Mouse (Mus musculus) heart, embryonic 11.5 days (tissue): ENCODE data around the gene Agt. TPM values are rescaled to one million over a fixed set of nuclear protein-coding genes. Genes with fewer than 3 reads are reported as not detected.

Experiments
- ATAC-seq: fragments of 200-750 bp; cut with Nextera tagmentation; replicated peaks from 2 replicates; pipeline ENCODE4 v1.8.0; 2017; ENCODE audit warnings: moderate library complexity; ENCODE audit not compliant: insufficient number of reproducible peaks, low FRiP score, low TSS enrichment
- H3K27ac ChIP-seq: fragments of 300-500 bp; sonication (generic); 2 replicates; pipeline ENCODE4 v1.5.1; 2014; ENCODE audit warnings: mild to moderate bottlenecking, low read depth, low read length
- H3K27me3 ChIP-seq: fragments of 300-500 bp; sonication (generic); 2 replicates; pipeline ENCODE4 v1.6.1; 2014; ENCODE audit warnings: mild to moderate bottlenecking, low read length, mixed read lengths; ENCODE audit not compliant: control insufficient read depth, insufficient read depth
- H3K36me3 ChIP-seq: fragments of 300-500 bp; sonication (generic); 2 replicates; pipeline ENCODE4 v1.6.1; 2014; ENCODE audit warnings: mild to moderate bottlenecking, low read length, moderate library complexity, mixed read lengths; ENCODE audit not compliant: control insufficient read depth, insufficient read depth
- H3K4me1 ChIP-seq: fragments of 300-500 bp; sonication (generic); 2 replicates; pipeline ENCODE4 v1.6.1; 2014; ENCODE audit warnings: low read length; ENCODE audit not compliant: control insufficient read depth, insufficient read depth
- H3K4me2 ChIP-seq: fragments of 300-500 bp; sonication (generic); 2 replicates; pipeline ENCODE4 v1.6.1; 2014; ENCODE audit warnings: mild to moderate bottlenecking, moderate library complexity
- H3K4me3 ChIP-seq: fragments of 300-500 bp; sonication (generic); 2 replicates; pipeline ENCODE4 v1.5.1; 2014; ENCODE audit warnings: low read depth, low read length
- H3K9ac ChIP-seq: fragments of 300-500 bp; sonication (generic); 2 replicates; pipeline ENCODE4 v1.6.1; 2014; ENCODE audit warnings: mild to moderate bottlenecking, low read depth, low read length, moderate library complexity
- H3K9me3 ChIP-seq: fragments of 300-500 bp; sonication (generic); replicated peaks from 2 replicates; pipeline ENCODE4 v1.6.1; 2016; ENCODE audit warnings: low read length; ENCODE audit not compliant: control insufficient read depth
- WGBS: fragments of 180-500 bp; shearing (Covaris S2); extraction: QIAGEN DNeasy Blood & Tissue Kit; methylation state at CpG from one replicate; pipeline ENCODE4 v1.1.7; 2014; ENCODE audit not compliant: insufficient replicate concordance; 5-methylcytosine and 5-hydroxymethylcytosine counted together
- polyA plus RNA-seq: library from polyadenylated mRNA; unstranded; fragments of >200 nt; fragmentation: Nextera tagmentation; extraction: Ambion mirVana; gene quantifications from 2 replicates; pipeline ENCODE4 v1.2.1, GENCODE M21; 2014

The Agt gene
- polyA plus RNA-seq, 1 experiment from 2014 or later, result 0.59 TPM

- ATAC-seq, result no peak
- H3K36me3 ChIP-seq, result peaks cover 49% of the 10 kb centered on the region
- no peaks in the 10 kb centered on the region for H3K9me3 ChIP-seq
- no peak overlapping the region for H3K4me2 ChIP-seq
- WGBS, result 48% methylated on average over 11 of the region's 11 CpGs
- no peaks in the 10 kb centered on the region for H3K27me3 ChIP-seq
- no peak overlapping the region for H3K4me3 ChIP-seq
- no peak overlapping the region for H3K9ac ChIP-seq
- no peak overlapping the region for H3K27ac ChIP-seq
- H3K4me1 ChIP-seq, result no peaks in the 10 kb centered on the region
Measured at GRCm38 (mm10) chr8:124547269-124547668, 22.2 kb downstream of the Agt start.

GRCm38 (mm10) chr8:124546815-124547214, 22.7 kb downstream of the Agt start:
- ATAC-seq, result no peak
- Histone ChIP-seq H3K4me3 (no peak overlapping the region), H3K4me2 (no peak overlapping the region), H3K27me3 (no peaks in the 10 kb centered on the region), H3K27ac (no peak overlapping the region), H3K9ac (no peak overlapping the region), H3K36me3 (peaks cover 46% of the 10 kb centered on the region), H3K4me1 (no peaks in the 10 kb centered on the region), H3K9me3 (no peaks in the 10 kb centered on the region)
- WGBS, result 60% methylated on average over 7 of the region's 7 CpGs

GRCm38 (mm10) chr8:124546371-124546770, 23.1 kb downstream of the Agt start:
- Histone ChIP-seq H3K9me3 (no peaks in the 10 kb centered on the region), H3K27ac (no peak overlapping the region), H3K9ac (no peak overlapping the region), H3K27me3 (no peaks in the 10 kb centered on the region), H3K36me3 (peaks cover 44% of the 10 kb centered on the region), H3K4me1 (no peaks in the 10 kb centered on the region), H3K4me2 (no peak overlapping the region), H3K4me3 (no peak overlapping the region)
- no peak for ATAC-seq
- 77% methylated on average over 6 of the region's 6 CpGs for WGBS

- Histone ChIP-seq H3K36me3 (peaks cover 33% of the 10 kb centered on the region), H3K27me3 (no peaks in the 10 kb centered on the region), H3K9me3 (no peaks in the 10 kb centered on the region), H3K4me1 (no peaks in the 10 kb centered on the region), H3K4me3 (no peak overlapping the region), H3K9ac (no peak overlapping the region), H3K4me2 (no peak overlapping the region), H3K27ac (no peak overlapping the region)
- WGBS, result 97% methylated on average over 5 of the region's 5 CpGs
- no peak for ATAC-seq
Measured at GRCm38 (mm10) chr8:124543272-124543671, 26.2 kb downstream of the Agt start.

- Histone ChIP-seq H3K4me1 (no peaks in the 10 kb centered on the region), H3K36me3 (peaks cover 40% of the 10 kb centered on the region), H3K4me2 (no peak overlapping the region), H3K27me3 (no peaks in the 10 kb centered on the region), H3K27ac (no peak overlapping the region), H3K9ac (no peak overlapping the region), H3K9me3 (no peaks in the 10 kb centered on the region), H3K4me3 (no peak overlapping the region)
- ATAC-seq, result no peak
- WGBS, result 84% methylated on average over 4 of the region's 4 CpGs
Measured at GRCm38 (mm10) chr8:124542001-124542400, 27.5 kb downstream of the Agt start.

GRCm38 (mm10) chr8:124540906-124541305, 28.6 kb downstream of the Agt start:
- 91% methylated on average over 12 of the region's 12 CpGs for WGBS
- Histone ChIP-seq H3K4me3 (no peak overlapping the region), H3K27ac (no peak overlapping the region), H3K36me3 (peaks cover 36% of the 10 kb centered on the region), H3K9ac (no peak overlapping the region), H3K4me2 (no peak overlapping the region), H3K9me3 (no peaks in the 10 kb centered on the region), H3K4me1 (no peaks in the 10 kb centered on the region), H3K27me3 (no peaks in the 10 kb centered on the region)
- no peak for ATAC-seq

GRCm38 (mm10) chr8:124535451-124535850, 34.1 kb downstream of the Agt start:
- peaks cover 17% of the 10 kb centered on the region for H3K36me3 ChIP-seq
- H3K4me2 ChIP-seq, result no peak overlapping the region
- no peaks in the 10 kb centered on the region for H3K27me3 ChIP-seq
- H3K4me3 ChIP-seq, result no peak overlapping the region
- no peaks in the 10 kb centered on the region for H3K4me1 ChIP-seq
- no peaks in the 10 kb centered on the region for H3K9me3 ChIP-seq
- no peak for ATAC-seq
- H3K27ac ChIP-seq, result no peak overlapping the region
- H3K9ac ChIP-seq, result no peak overlapping the region
- 81% methylated on average over 5 of the region's 5 CpGs for WGBS

GRCm38 (mm10) chr8:124532626-124533025, 36.9 kb downstream of the Agt start:
- H3K36me3 ChIP-seq, result peaks cover 12% of the 10 kb centered on the region; the same call in 1 of the 2 replicates

GRCm38 (mm10) chr8:124530996-124531395, 38.5 kb downstream of the Agt start:
- H3K4me2 ChIP-seq, result no peak overlapping the region
- no peak for ATAC-seq
- H3K9me3 ChIP-seq, result no peaks in the 10 kb centered on the region
- no peak overlapping the region for H3K4me3 ChIP-seq
- 70% methylated on average over 4 of the region's 4 CpGs for WGBS
- H3K9ac ChIP-seq, result no peak overlapping the region
- no peaks in the 10 kb centered on the region for H3K27me3 ChIP-seq
- peaks cover 14% of the 10 kb centered on the region; the same call in 1 of the 2 replicates for H3K36me3 ChIP-seq
- no peaks in the 10 kb centered on the region for H3K4me1 ChIP-seq
- H3K27ac ChIP-seq, result no peak overlapping the region

More at GRCm38 (mm10) chr8:124532626-124533025, 36.9 kb downstream of the Agt start:
- no peak overlapping the region for H3K4me2 ChIP-seq
- no peak overlapping the region for H3K27ac ChIP-seq
- H3K4me3 ChIP-seq, result no peak overlapping the region
- H3K4me1 ChIP-seq, result no peaks in the 10 kb centered on the region
- ATAC-seq, result no peak
- WGBS, result 92% methylated on average over 3 of the region's 3 CpGs
- H3K9ac ChIP-seq, result no peak overlapping the region
- no peaks in the 10 kb centered on the region for H3K27me3 ChIP-seq
- H3K9me3 ChIP-seq, result no peaks in the 10 kb centered on the region
